Mouse (Mus musculus): ENCODE measurements around the gene Mrgpre. TPM values are rescaled to one million over a fixed set of nuclear protein-coding genes. Genes with fewer than 3 reads are reported as not detected.

Gene Mrgpre
- 1 to 10 TPM; 5.2 to 7.3 (median 6.9) TPM for total RNA-seq (2022)

GRCm38 (mm10) chr7:143783996-143784829 is at the start of gene Mrgpre:
TSS of gene Mrgpre (minus strand) at chr7:143784500.
- DNase-seq (ENCODE audit: low spot score in 2 of 2), result peak; percentile 56 to 61

- no peak for DNase-seq (ENCODE audit: low spot score in 2 of 2)
Measured at GRCm38 (mm10) chr7:143833581-143834190, 49.4 kb upstream of the Mrgpre start.

- DNase-seq (ENCODE audit: low spot score in 2 of 2), result no peak
Measured at GRCm38 (mm10) chr7:143832611-143833010, 48.3 kb upstream of the Mrgpre start.

- no peak for DNase-seq (ENCODE audit: low spot score in 2 of 2)
Measured at GRCm38 (mm10) chr7:143832196-143832595, 47.9 kb upstream of the Mrgpre start.

- no peak for DNase-seq (ENCODE audit: low spot score in 2 of 2)
Measured at GRCm38 (mm10) chr7:143830399-143830798, 46.1 kb upstream of the Mrgpre start.

GRCm38 (mm10) chr7:143829504-143830331 is 45.4 kb upstream of the Mrgpre start:
- DNase-seq (ENCODE audit: low spot score in 2 of 2), result peak; percentile 95 to 96

GRCm38 (mm10) chr7:143826985-143827384 is 42.7 kb upstream of the Mrgpre start:
- no peak for DNase-seq (ENCODE audit: low spot score in 2 of 2)

- no peak for DNase-seq (ENCODE audit: low spot score in 2 of 2)
Measured at GRCm38 (mm10) chr7:143823266-143823605, 38.9 kb upstream of the Mrgpre start.

- peak; percentile 98 to 99 for DNase-seq (ENCODE audit: low spot score in 2 of 2)
Measured at GRCm38 (mm10) chr7:143822375-143823265, 38.3 kb upstream of the Mrgpre start, which contains the start of the genes Nadsyn1 and Dhcr7. TSS of gene Nadsyn1 (minus strand) at chr7:143822849. TSS of gene Dhcr7 (plus strand) at chr7:143823145.

GRCm38 (mm10) chr7:143821241-143821640 is 36.9 kb upstream of the Mrgpre start:
- no peak for DNase-seq (ENCODE audit: low spot score in 2 of 2)

GRCm38 (mm10) chr7:143819201-143819600 is 34.9 kb upstream of the Mrgpre start:
- no peak for DNase-seq (ENCODE audit: low spot score in 2 of 2)

GRCm38 (mm10) chr7:143808909-143809308 is 24.6 kb upstream of the Mrgpre start:
- DNase-seq (ENCODE audit: low spot score in 2 of 2), result no peak

GRCm38 (mm10) chr7:143805199-143805624 is 20.9 kb upstream of the Mrgpre start:
- DNase-seq (ENCODE audit: low spot score in 2 of 2), result peak in 1 of 2 experiments; percentile 55

- no peak for DNase-seq (ENCODE audit: low spot score in 2 of 2)
Measured at GRCm38 (mm10) chr7:143801195-143802065, 17.1 kb upstream of the Mrgpre start.

- no peak for DNase-seq (ENCODE audit: low spot score in 2 of 2)
Measured at GRCm38 (mm10) chr7:143800770-143801169, 16.5 kb upstream of the Mrgpre start.

GRCm38 (mm10) chr7:143798783-143799182 is 14.5 kb upstream of the Mrgpre start:
- DNase-seq (ENCODE audit: low spot score in 2 of 2), result no peak

GRCm38 (mm10) chr7:143793121-143793520 is 8.8 kb upstream of the Mrgpre start:
- no peak for DNase-seq (ENCODE audit: low spot score in 2 of 2)

- DNase-seq (ENCODE audit: low spot score in 2 of 2), result no peak
Measured at GRCm38 (mm10) chr7:143792336-143792985, 8.2 kb upstream of the Mrgpre start.

GRCm38 (mm10) chr7:143783378-143783995 is 813 bp downstream of the Mrgpre start:
- no peak for DNase-seq (ENCODE audit: low spot score in 2 of 2)

Measured in layer of hippocampus, adult 8-10 months (tissue).